Mouse (Mus musculus): ENCODE measurements at regions not wholly inside any gene's neighbourhood (a gene's known extent, or its start where the extent isn't known, plus 50 kb on each side); places are given as distances from the start of the nearest gene placed in this dataset.

GRCm38 (mm10) chr13:6027207-6027606 is 165.9 kb downstream of the Klf6 start:
- no peak for TF ChIP-seq CTCF (IDR thresholded peaks at IDR 0.05; ENCODE audit: insufficient read depth, low read depth, low read length)
- no peak for TF ChIP-seq POLR2A (IDR thresholded peaks at IDR 0.05; ENCODE audit: insufficient read depth, low read depth, low read length)
